Mouse (Mus musculus) heart, embryonic 10.5 days (tissue): ENCODE measurements at regions not wholly inside any gene's neighbourhood (a gene's known extent, or its start where the extent isn't known, plus 50 kb on each side); places are given as distances from the start of the nearest gene placed in this dataset.

Experiments
- DNase-seq: peaks from one replicate; pipeline ENCODE4 v3.0.0-alpha.2; 2017; ENCODE audit warnings: low spot score
- H3K27ac ChIP-seq: fragments of 300-500 bp; sonication (generic); 2 replicates; pipeline ENCODE4 v1.5.1; 2016; ENCODE audit warnings: mild to moderate bottlenecking
- H3K27me3 ChIP-seq: fragments of 300-500 bp; sonication (generic); 2 replicates; pipeline ENCODE4 v1.6.1; 2016; ENCODE audit warnings: mild to moderate bottlenecking; ENCODE audit not compliant: poor library complexity, insufficient read depth, severe bottlenecking
- H3K36me3 ChIP-seq: fragments of 300-500 bp; sonication (generic); 2 replicates; pipeline ENCODE4 v1.6.1; 2016; ENCODE audit warnings: mild to moderate bottlenecking, moderate library complexity
- H3K4me1 ChIP-seq: fragments of 300-500 bp; sonication (generic); 2 replicates; pipeline ENCODE4 v1.6.1; 2016; ENCODE audit warnings: mild to moderate bottlenecking
- H3K4me3 ChIP-seq: fragments of 300-500 bp; sonication (generic); 2 replicates; pipeline ENCODE4 v1.5.1; 2016; ENCODE audit warnings: mild to moderate bottlenecking, moderate library complexity
- H3K9me3 ChIP-seq: fragments of 300-500 bp; sonication (generic); 2 replicates; pipeline ENCODE4 v1.6.1; 2016; ENCODE audit warnings: mild to moderate bottlenecking, moderate library complexity
- WGBS: fragments of 180-500 bp; shearing (Covaris S2); methylation state at CpG from one replicate; pipeline ENCODE4 v1.1.7; 2016; 5-methylcytosine and 5-hydroxymethylcytosine counted together

GRCm38 (mm10) chr9:41532786-41533185 lies 371.3 kb upstream of the Ubash3b start:
- Histone ChIP-seq H3K27me3 (no peaks in the 10 kb centered on the region), H3K4me3 (no peak overlapping the region), H3K36me3 (no peaks in the 10 kb centered on the region), H3K27ac (no peak overlapping the region), H3K4me1 (peaks cover 15% of the 10 kb centered on the region), H3K9me3 (no peaks in the 10 kb centered on the region)
- no peak for DNase-seq
- 44% methylated on average over 3 of the region's 3 CpGs for WGBS

DNA sequence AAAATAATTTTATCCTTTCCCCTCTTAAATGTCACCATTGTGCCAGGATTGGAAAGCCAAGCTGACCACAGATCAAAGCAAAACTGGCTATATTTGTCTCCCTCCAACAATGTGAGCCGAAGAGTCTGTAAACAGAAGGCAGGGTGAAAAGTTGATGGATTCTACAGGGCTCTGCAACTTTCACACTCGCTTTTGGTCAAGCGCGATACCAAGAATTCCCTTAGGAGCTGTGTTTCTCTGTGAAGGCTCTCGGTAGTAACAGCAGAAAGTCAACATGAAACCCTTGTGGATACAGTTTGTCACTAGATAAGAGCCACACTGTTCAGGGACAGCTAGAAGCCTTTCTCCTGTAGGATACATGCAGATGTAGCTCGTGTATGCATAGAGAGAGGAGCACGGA lies 370.8 kb upstream of the Ubash3b start:
- Histone ChIP-seq H3K27me3 (no peaks in the 10 kb centered on the region), H3K4me3 (no peak overlapping the region), H3K27ac (0 out of 2 replicates have a peak overlapping the region, but pooled peaks have one; percentile 31), H3K9me3 (no peaks in the 10 kb centered on the region), H3K4me1 (peaks cover 15% of the 10 kb centered on the region), H3K36me3 (no peaks in the 10 kb centered on the region)
- 59% methylated on average over 7 of the region's 7 CpGs for WGBS
- no peak for DNase-seq

DNA sequence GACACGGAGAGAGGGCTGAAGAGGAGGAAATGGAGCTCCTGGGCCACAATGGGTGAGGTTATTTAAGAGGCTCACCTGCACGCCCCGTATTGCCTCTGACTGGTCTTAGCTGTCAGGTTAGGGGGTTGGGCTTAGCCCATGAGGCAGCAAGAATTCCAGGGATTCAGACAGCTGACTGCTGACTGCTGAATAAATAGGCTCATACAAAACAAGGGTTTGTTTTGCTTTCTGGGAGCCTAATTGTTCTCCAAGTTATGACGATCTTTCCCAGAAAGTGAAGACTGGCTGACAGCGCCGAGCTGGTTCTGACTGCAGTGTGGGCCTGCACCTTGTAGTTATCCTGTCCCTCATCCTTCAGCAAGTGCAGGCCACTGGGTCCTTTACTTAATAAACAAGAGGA lies 370.1 kb upstream of the Ubash3b start:
- no peak overlapping the region for H3K4me3 ChIP-seq
- no peaks in the 10 kb centered on the region for H3K36me3 ChIP-seq
- 75% methylated on average over 6 of the region's 6 CpGs for WGBS
- H3K4me1 ChIP-seq: peaks cover 15% of the 10 kb centered on the region
- DNase-seq: no peak
- H3K9me3 ChIP-seq: no peaks in the 10 kb centered on the region
- no peaks in the 10 kb centered on the region for H3K27me3 ChIP-seq
- H3K27ac ChIP-seq: no peak overlapping the region

- 71% methylated on average over 8 of the region's 8 CpGs for WGBS
- H3K27me3 ChIP-seq: no peaks in the 10 kb centered on the region
- DNase-seq: no peak
- H3K27ac ChIP-seq: no peak overlapping the region
- H3K4me3 ChIP-seq: no peak overlapping the region
- no peaks in the 10 kb centered on the region for H3K36me3 ChIP-seq
- H3K9me3 ChIP-seq: no peaks in the 10 kb centered on the region
- H3K4me1 ChIP-seq: peaks cover 12% of the 10 kb centered on the region; the same call in 1 of the 2 replicates
Measured at GRCm38 (mm10) chr9:41526126-41526525, 364.6 kb upstream of the Ubash3b start.

GRCm38 (mm10) chr9:41525534-41525933 lies 364.0 kb upstream of the Ubash3b start:
- Histone ChIP-seq H3K9me3 (no peaks in the 10 kb centered on the region), H3K4me3 (no peak overlapping the region), H3K36me3 (no peaks in the 10 kb centered on the region), H3K27me3 (no peaks in the 10 kb centered on the region), H3K27ac (peak overlapping the region; percentile 47; the same call in 1 of the 2 replicates), H3K4me1 (peaks cover 12% of the 10 kb centered on the region; the same call in 1 of the 2 replicates)
- no peak for DNase-seq
- 71% methylated on average over 1 of the region's 1 CpGs for WGBS

GRCm38 (mm10) chr9:41524591-41524990 lies 363.1 kb upstream of the Ubash3b start:
- Histone ChIP-seq H3K27me3 (no peaks in the 10 kb centered on the region), H3K4me3 (no peak overlapping the region), H3K4me1 (peaks cover 12% of the 10 kb centered on the region; the same call in 1 of the 2 replicates), H3K9me3 (no peaks in the 10 kb centered on the region), H3K36me3 (no peaks in the 10 kb centered on the region), H3K27ac (peak overlapping the region; percentile 53)
- 69% methylated on average over 7 of the region's 7 CpGs for WGBS
- no peak for DNase-seq

- DNase-seq: no peak
- no peaks in the 10 kb centered on the region for H3K9me3 ChIP-seq
- no peak overlapping the region for H3K27ac ChIP-seq
- H3K36me3 ChIP-seq: no peaks in the 10 kb centered on the region
- H3K27me3 ChIP-seq: no peaks in the 10 kb centered on the region
- H3K4me1 ChIP-seq: peaks cover 12% of the 10 kb centered on the region; the same call in 1 of the 2 replicates
- H3K4me3 ChIP-seq: no peak overlapping the region
- 91% methylated on average over 2 of the region's 2 CpGs for WGBS
Measured at GRCm38 (mm10) chr9:41523969-41524368, 362.5 kb upstream of the Ubash3b start.

- no peak for DNase-seq
- no peaks in the 10 kb centered on the region for H3K9me3 ChIP-seq
- no peaks in the 10 kb centered on the region for H3K36me3 ChIP-seq
- no peaks in the 10 kb centered on the region for H3K27me3 ChIP-seq
- H3K27ac ChIP-seq: no peak overlapping the region
- no peak overlapping the region for H3K4me3 ChIP-seq
- WGBS: 92% methylated on average over 1 of the region's 1 CpGs
- H3K4me1 ChIP-seq: peaks cover 12% of the 10 kb centered on the region; the same call in 1 of the 2 replicates
Measured at GRCm38 (mm10) chr9:41522302-41522701, 360.8 kb upstream of the Ubash3b start.

DNA sequence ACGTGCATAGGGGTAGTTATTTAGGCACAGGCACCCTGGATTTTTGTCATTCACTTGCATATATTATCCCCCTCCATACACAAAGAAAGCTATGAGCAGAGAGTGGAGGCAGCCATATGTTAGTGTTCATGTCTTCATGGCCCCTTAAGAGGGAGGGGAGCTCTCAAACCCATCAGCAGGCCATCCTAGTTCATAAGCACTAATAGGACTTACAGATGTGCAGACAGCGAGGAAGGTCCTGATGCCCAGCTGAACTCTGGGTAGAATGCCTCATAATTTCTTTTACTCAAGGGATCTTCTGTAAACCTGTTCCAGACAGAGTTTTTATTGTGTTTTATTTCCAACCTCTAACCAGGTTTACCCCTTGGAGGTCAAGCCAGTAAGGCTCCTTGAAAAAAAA lies 356.3 kb upstream of the Ubash3b start:
- WGBS: 79% methylated on average over 2 of the region's 2 CpGs
- DNase-seq: no peak
- Histone ChIP-seq H3K9me3 (no peaks in the 10 kb centered on the region), H3K36me3 (no peaks in the 10 kb centered on the region), H3K27ac (no peak overlapping the region), H3K4me3 (no peak overlapping the region), H3K27me3 (no peaks in the 10 kb centered on the region), H3K4me1 (0 out of 2 replicates have a peak, but pooled peaks cover 3% of the 10 kb centered on the region)

GRCm38 (mm10) chr9:41517053-41517696 lies 355.7 kb upstream of the Ubash3b start:
- no peak overlapping the region for H3K27ac ChIP-seq
- H3K9me3 ChIP-seq: no peaks in the 10 kb centered on the region
- H3K4me1 ChIP-seq: 0 out of 2 replicates have a peak, but pooled peaks cover 3% of the 10 kb centered on the region
- H3K36me3 ChIP-seq: no peaks in the 10 kb centered on the region
- H3K27me3 ChIP-seq: no peaks in the 10 kb centered on the region
- no peak overlapping the region for H3K4me3 ChIP-seq
- no peak for DNase-seq
- WGBS: 87% methylated on average over 2 of the region's 2 CpGs

GRCm38 (mm10) chr9:41515192-41515591 lies 353.7 kb upstream of the Ubash3b start:
- Histone ChIP-seq H3K36me3 (no peaks in the 10 kb centered on the region), H3K9me3 (no peaks in the 10 kb centered on the region), H3K27ac (no peak overlapping the region), H3K4me3 (no peak overlapping the region), H3K4me1 (0 out of 2 replicates have a peak, but pooled peaks cover 3% of the 10 kb centered on the region), H3K27me3 (no peaks in the 10 kb centered on the region)
- DNase-seq: no peak

DNA sequence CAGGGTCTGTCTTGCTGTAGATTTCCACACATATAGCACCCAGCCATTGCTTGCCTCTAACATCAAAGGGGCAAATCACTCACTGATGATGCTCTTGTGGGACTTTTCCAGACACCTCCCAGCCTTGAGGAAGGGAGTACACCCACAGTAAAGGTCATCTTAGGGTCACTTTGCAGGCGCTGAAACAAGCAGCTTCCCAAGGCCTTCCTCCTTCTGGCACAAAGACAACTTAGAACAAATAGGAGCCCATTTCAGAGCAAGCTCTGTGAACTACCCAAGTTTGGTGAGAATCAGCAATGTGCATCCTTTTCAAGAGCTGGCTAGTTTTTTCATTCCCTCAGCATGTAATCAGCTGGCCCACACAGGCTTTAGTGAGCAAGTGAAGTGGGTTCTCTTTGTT lies 352.2 kb upstream of the Ubash3b start:
- no peaks in the 10 kb centered on the region for H3K36me3 ChIP-seq
- no peaks in the 10 kb centered on the region for H3K9me3 ChIP-seq
- H3K4me1 ChIP-seq: 0 out of 2 replicates have a peak, but pooled peaks cover 3% of the 10 kb centered on the region
- no peak for DNase-seq
- 26% methylated on average over 1 of the region's 1 CpGs for WGBS
- no peaks in the 10 kb centered on the region for H3K27me3 ChIP-seq
- no peak overlapping the region for H3K27ac ChIP-seq
- H3K4me3 ChIP-seq: no peak overlapping the region

DNA sequence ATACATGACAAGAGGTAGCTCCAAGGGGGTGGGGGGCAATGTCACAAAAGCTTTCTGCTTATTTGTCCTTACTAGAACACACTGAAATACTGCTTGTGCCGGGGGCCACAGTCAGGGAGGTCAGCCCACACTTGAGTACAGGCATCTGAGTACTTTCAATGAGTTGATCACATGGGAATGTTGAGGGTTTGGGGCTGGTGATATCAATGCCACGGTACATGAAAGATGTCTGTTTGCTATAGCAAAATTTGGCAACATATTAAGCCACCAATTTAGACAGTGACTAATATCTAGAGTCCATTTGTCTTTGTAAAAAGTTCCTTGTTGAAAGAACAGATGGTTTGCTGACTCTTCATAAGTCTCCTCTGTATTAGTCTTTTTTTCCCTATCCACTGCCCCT lies 348.1 kb upstream of the Ubash3b start:
- WGBS: 78% methylated on average over 2 of the region's 2 CpGs
- no peak for DNase-seq
- no peaks in the 10 kb centered on the region for H3K27me3 ChIP-seq

More for the DNA sequence above, 348.1 kb upstream of the Ubash3b start:
- H3K9me3 ChIP-seq: no peaks in the 10 kb centered on the region
- H3K36me3 ChIP-seq: 0 out of 2 replicates have a peak, but pooled peaks cover 3% of the 10 kb centered on the region
- H3K4me1 ChIP-seq: 0 out of 2 replicates have a peak, but pooled peaks cover 3% of the 10 kb centered on the region
- H3K4me3 ChIP-seq: no peak overlapping the region
- H3K27ac ChIP-seq: no peak overlapping the region
